Mouse (Mus musculus) intestine, postnatal 0 days (tissue): Measurements from ENCODE around the gene Adamts9. TPM values are rescaled to one million over a fixed set of nuclear protein-coding genes. Genes with fewer than 3 reads are reported as not detected.

ENCODE experiments used
- ATAC-seq: fragments of 200-750 bp; cut with Nextera tagmentation; 2 replicates; pipeline ENCODE4 v1.8.0; 2017; ENCODE audit warnings: mild to moderate bottlenecking, moderate TSS enrichment, moderate library complexity
- H3K27ac ChIP-seq: fragments of 300-500 bp; sonication (generic); 2 replicates; pipeline ENCODE4 v1.5.1; 2014; ENCODE audit warnings: mild to moderate bottlenecking, low read depth, low read length, moderate library complexity
- H3K27me3 ChIP-seq: fragments of 300-500 bp; sonication (generic); replicated peaks from 2 replicates; pipeline ENCODE4 v1.6.1; 2014; ENCODE audit warnings: low read length, mixed read lengths; ENCODE audit not compliant: control insufficient read depth, insufficient read depth
- H3K36me3 ChIP-seq: fragments of 300-500 bp; sonication (generic); 2 replicates; pipeline ENCODE4 v1.6.1; 2014; ENCODE audit warnings: mild to moderate bottlenecking, moderate library complexity; ENCODE audit not compliant: control insufficient read depth, insufficient read depth
- H3K4me1 ChIP-seq: fragments of 300-500 bp; sonication (generic); replicated peaks from 2 replicates; pipeline ENCODE4 v1.6.1; 2014; ENCODE audit warnings: antibody characterized with exemption, low read length, mixed read lengths; ENCODE audit not compliant: control insufficient read depth, insufficient read depth
- H3K4me2 ChIP-seq: fragments of 300-500 bp; sonication (generic); replicated peaks from 2 replicates; pipeline ENCODE4 v1.6.1; 2014; ENCODE audit warnings: low read depth, mild to moderate bottlenecking, moderate library complexity
- H3K4me3 ChIP-seq: fragments of 300-500 bp; sonication (generic); 2 replicates; pipeline ENCODE4 v1.5.1; 2014; ENCODE audit warnings: low read depth, low read length
- H3K9ac ChIP-seq: fragments of 300-500 bp; sonication (generic); 2 replicates; pipeline ENCODE4 v1.6.1; 2014; ENCODE audit warnings: mild to moderate bottlenecking, low read depth, low read length
- H3K9me3 ChIP-seq: fragments of 300-500 bp; sonication (generic); 2 replicates; pipeline ENCODE4 v1.6.1; 2016; ENCODE audit warnings: mixed run types; ENCODE audit not compliant: control insufficient read depth
- CTCF ChIP-seq: sonication (generic); IDR thresholded peaks from 2 replicates; pipeline ENCODE4 v1.5.1; 2016; ENCODE audit warnings: low read depth, mild to moderate bottlenecking, control low read depth, antibody characterized with exemption, moderate library complexity
- WGBS: fragments of 180-500 bp; shearing (Covaris S2); extraction: QIAGEN DNeasy Blood & Tissue Kit; methylation state at CpG from one replicate; pipeline ENCODE4 v1.1.7; 2014; 5-methylcytosine and 5-hydroxymethylcytosine counted together
- polyA plus RNA-seq: library from polyadenylated mRNA; unstranded; fragments of >200 nt; fragmentation: Nextera tagmentation; extraction: Ambion mirVana; gene quantifications from 2 replicates; pipeline ENCODE4 v1.2.1, GENCODE M21; 2015

Adamts9 gene
- polyA plus RNA-seq, 1 experiment from 2014 or later, result 2.2 TPM

DNA sequence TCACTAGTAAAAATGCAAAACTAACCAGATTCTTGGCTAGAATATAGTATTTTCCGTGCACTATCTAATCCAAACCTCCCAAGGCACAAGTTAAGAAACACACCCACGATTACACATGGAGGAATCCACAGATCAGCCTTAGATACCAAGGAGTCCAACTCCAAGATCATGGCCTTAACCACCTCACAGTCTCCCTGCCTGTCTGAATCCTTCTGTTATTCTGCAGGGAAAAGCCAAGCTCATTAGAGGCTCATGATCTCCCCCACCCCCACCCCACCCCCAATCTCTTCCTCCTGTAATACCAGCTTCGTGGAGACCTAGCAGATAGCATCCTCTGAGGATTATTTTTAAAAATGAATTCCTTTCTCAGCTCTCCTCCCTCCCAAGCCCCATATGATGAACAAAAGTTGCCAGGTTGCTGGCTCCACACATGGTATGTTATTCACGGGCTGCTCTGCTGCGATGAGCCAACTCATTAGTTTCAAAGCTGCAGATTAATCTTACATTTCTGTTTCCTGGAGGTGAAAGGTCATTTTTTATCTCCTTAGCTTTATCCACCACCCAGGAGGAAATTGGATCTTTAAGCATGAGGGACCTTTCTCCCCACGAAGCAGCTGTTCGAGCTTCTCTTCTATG lies 215.8 kb downstream of the Adamts9 start:
- WGBS, result 19% methylated on average over 7 of the region's 7 CpGs
- Histone ChIP-seq H3K4me1 (peaks cover 4% of the 10 kb centered on the region; the same call in 1 of the 2 replicates), H3K36me3 (no peaks in the 10 kb centered on the region), H3K4me2 (no peak overlapping the region), H3K27me3 (no peaks in the 10 kb centered on the region), H3K4me3 (no peak overlapping the region), H3K9me3 (no peaks in the 10 kb centered on the region), H3K9ac (no peak overlapping the region), H3K27ac (peak overlapping the region; percentile 15; the same call in 1 of the 2 replicates)
- no peak for TF ChIP-seq CTCF
- peak; percentile 22; the same call in 1 of the 2 replicates for ATAC-seq

DNA sequence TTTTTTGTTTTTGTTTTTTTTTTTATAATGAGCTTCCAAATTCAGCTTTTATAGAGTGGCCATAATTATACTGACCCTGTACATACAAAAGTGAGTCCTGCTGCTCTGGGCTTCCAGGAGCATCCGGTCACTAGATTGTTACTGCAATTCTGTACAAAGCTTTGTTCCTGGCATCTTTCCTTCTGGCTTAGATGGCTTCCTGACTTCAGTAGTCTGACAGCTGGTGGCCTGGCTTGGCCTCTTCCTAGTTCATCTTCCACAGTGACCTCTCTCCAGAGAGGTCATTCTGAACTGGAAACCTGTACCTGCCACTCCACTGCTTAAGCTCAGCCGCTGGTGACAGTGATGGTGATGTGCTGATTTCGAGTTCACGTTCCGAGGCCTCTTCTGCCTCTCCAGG lies 217.2 kb downstream of the Adamts9 start:
- no peak for TF ChIP-seq CTCF
- Histone ChIP-seq H3K36me3 (no peaks in the 10 kb centered on the region), H3K4me2 (no peak overlapping the region), H3K4me3 (no peak overlapping the region), H3K27ac (no peak overlapping the region), H3K4me1 (peaks cover 4% of the 10 kb centered on the region; the same call in 1 of the 2 replicates), H3K9ac (no peak overlapping the region), H3K9me3 (no peaks in the 10 kb centered on the region), H3K27me3 (no peaks in the 10 kb centered on the region)
- 72% methylated on average over 5 of the region's 5 CpGs for WGBS
- no peak for ATAC-seq

DNA sequence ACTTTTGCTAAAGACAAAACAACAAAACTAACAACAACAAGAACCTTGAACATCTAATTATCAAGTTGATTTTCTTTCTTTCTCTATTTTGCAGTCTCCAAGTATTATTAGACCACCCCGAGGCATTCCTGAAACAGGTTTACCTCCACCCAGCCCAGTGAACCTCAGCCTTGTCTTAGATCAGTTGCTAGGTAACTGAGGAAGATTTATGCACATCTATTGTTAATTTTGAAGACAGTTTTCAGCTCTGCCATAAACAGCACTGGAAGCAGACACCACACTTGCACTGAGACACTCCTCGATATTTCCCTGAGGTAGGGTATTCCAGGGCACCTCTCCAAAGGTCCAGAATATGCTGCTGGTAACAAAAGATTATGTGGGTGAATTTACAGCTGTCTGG lies 218.9 kb downstream of the Adamts9 start:
- Histone ChIP-seq H3K4me3 (no peak overlapping the region), H3K27me3 (no peaks in the 10 kb centered on the region), H3K9me3 (no peaks in the 10 kb centered on the region), H3K36me3 (no peaks in the 10 kb centered on the region), H3K27ac (no peak overlapping the region), H3K4me2 (no peak overlapping the region), H3K9ac (no peak overlapping the region), H3K4me1 (peaks cover 4% of the 10 kb centered on the region; the same call in 1 of the 2 replicates)
- no peak for TF ChIP-seq CTCF
- no peak for ATAC-seq
- 50% methylated on average over 2 of the region's 2 CpGs for WGBS

Other genes with a start within 250 kb of the Adamts9 start
- gene Prickle2, start 237.3 kb downstream of the Adamts9 start, polyA plus RNA-seq, result 1.7 and 2.0 TPM in 2 replicates
- 0.46 and 0.55 TPM in 2 replicates for gene A730049H05Rik, start 127.0 kb downstream of the Adamts9 start, polyA plus RNA-seq
- 0.05 TPM in 1 of 2 replicates, not detected in the other for gene Gm15737, start 74.1 kb downstream of the Adamts9 start, polyA plus RNA-seq